Mouse (Mus musculus) midbrain, embryonic 13.5 days (tissue): ENCODE measurements at regions not wholly inside any gene's neighbourhood (a gene's known extent, or its start where the extent isn't known, plus 50 kb on each side); places are given as distances from the start of the nearest gene placed in this dataset.
"Not testable (repeated sequence)": the region's sequence is repeated elsewhere in the genome, so short reads cannot be mapped to it uniquely, and the experiment has no call there.

Source experiments
- ATAC-seq: fragments of 200-750 bp; cut with Nextera tagmentation; 2 replicates; pipeline ENCODE4 v1.8.0; 2017; ENCODE audit warnings: mild to moderate bottlenecking, moderate TSS enrichment, moderate library complexity
- H3K27ac ChIP-seq: fragments of 300-500 bp; sonication (generic); 2 replicates; pipeline ENCODE4 v1.5.1; 2015; ENCODE audit warnings: inconsistent platforms, mild to moderate bottlenecking, moderate library complexity
- H3K27me3 ChIP-seq: fragments of 300-500 bp; sonication (generic); 2 replicates; pipeline ENCODE4 v1.6.1; 2015; ENCODE audit warnings: mild to moderate bottlenecking, inconsistent platforms
- H3K36me3 ChIP-seq: fragments of 300-500 bp; sonication (generic); 2 replicates; pipeline ENCODE4 v1.6.1; 2015; ENCODE audit warnings: mild to moderate bottlenecking, inconsistent platforms
- H3K4me1 ChIP-seq: fragments of 300-500 bp; sonication (generic); replicated peaks from 2 replicates; pipeline ENCODE4 v1.6.1; 2015; ENCODE audit warnings: inconsistent platforms
- H3K4me2 ChIP-seq: fragments of 300-500 bp; sonication (generic); replicated peaks from 2 replicates; pipeline ENCODE4 v1.6.1; 2015; ENCODE audit warnings: moderate library complexity, mild to moderate bottlenecking, inconsistent platforms
- H3K4me3 ChIP-seq: fragments of 300-500 bp; sonication (generic); replicated peaks from 2 replicates; pipeline ENCODE4 v1.5.1; 2015; ENCODE audit warnings: mild to moderate bottlenecking, inconsistent platforms
- H3K9ac ChIP-seq: fragments of 300-500 bp; sonication (generic); replicated peaks from 2 replicates; pipeline ENCODE4 v1.6.1; 2015; ENCODE audit warnings: mild to moderate bottlenecking, inconsistent platforms
- H3K9me3 ChIP-seq: fragments of 300-500 bp; sonication (generic); 2 replicates; pipeline ENCODE4 v1.6.1; 2016; ENCODE audit warnings: mild to moderate bottlenecking, inconsistent platforms
- WGBS: fragments of 180-500 bp; shearing (Covaris S2); methylation state at CpG from one replicate; pipeline ENCODE4 v1.1.7; 2015; 5-methylcytosine and 5-hydroxymethylcytosine counted together

DNA sequence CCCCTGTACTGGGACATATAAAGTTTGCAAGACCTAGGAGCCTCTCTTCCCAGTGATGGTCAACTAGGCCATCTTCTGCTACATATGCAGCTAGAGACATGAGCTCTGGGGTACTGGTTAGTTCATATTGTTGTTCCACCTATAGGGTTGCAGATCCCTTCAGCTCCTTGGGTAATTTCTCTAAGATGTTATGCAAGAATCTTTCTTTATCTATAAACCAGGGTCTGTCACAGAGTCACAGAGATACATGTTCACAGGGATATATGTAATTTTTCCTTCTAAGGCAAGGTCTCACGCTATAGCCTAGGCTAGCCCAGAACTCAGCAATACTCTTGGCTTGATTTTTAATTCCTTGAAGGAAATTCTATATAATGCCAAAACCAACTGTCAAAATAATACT lies 56.9 kb downstream of the Zfp36l1 start:
- ATAC-seq, H3K4me3 ChIP-seq, H3K9me3 ChIP-seq, H3K36me3 ChIP-seq, H3K9ac ChIP-seq, H3K27ac ChIP-seq, H3K4me2 ChIP-seq, H3K27me3 ChIP-seq: not testable (repeated sequence)
- 96% methylated on average over 1 of the region's 1 CpGs for WGBS
- peaks cover 15% of the 10 kb centered on the region for H3K4me1 ChIP-seq

GRCm38 (mm10) chr12:80055394-80055793 lies 57.4 kb downstream of the Zfp36l1 start:
- Histone ChIP-seq H3K36me3 (no peaks in the 10 kb centered on the region), H3K9ac (no peak overlapping the region), H3K4me1 (peaks cover 10% of the 10 kb centered on the region), H3K4me3 (no peak overlapping the region), H3K4me2 (no peak overlapping the region), H3K27me3 (no peaks in the 10 kb centered on the region), H3K27ac (no peak overlapping the region), H3K9me3 (no peaks in the 10 kb centered on the region)
- WGBS, result 60% methylated on average over 2 of the region's 2 CpGs
- ATAC-seq, result no peak

- H3K36me3 ChIP-seq, result no peaks in the 10 kb centered on the region
- ATAC-seq, result no peak
- 0 out of 2 replicates have a peak, but pooled peaks cover 3% of the 10 kb centered on the region for H3K4me1 ChIP-seq
- H3K27ac ChIP-seq, result no peak overlapping the region
- no peaks in the 10 kb centered on the region for H3K27me3 ChIP-seq
- no peaks in the 10 kb centered on the region for H3K9me3 ChIP-seq
- H3K4me2 ChIP-seq, result no peak overlapping the region
- WGBS, result 96% methylated on average over 3 of the region's 3 CpGs
- no peak overlapping the region for H3K4me3 ChIP-seq
- no peak overlapping the region for H3K9ac ChIP-seq
Measured at GRCm38 (mm10) chr12:80054655-80055037, 58.2 kb downstream of the Zfp36l1 start.

- Histone ChIP-seq H3K9me3 (no peaks in the 10 kb centered on the region), H3K4me2 (no peak overlapping the region), H3K27me3 (no peaks in the 10 kb centered on the region), H3K4me3 (no peak overlapping the region), H3K36me3 (no peaks in the 10 kb centered on the region), H3K27ac (no peak overlapping the region), H3K9ac (no peak overlapping the region), H3K4me1 (no peaks in the 10 kb centered on the region)
- WGBS, result 86% methylated on average over 9 of the region's 9 CpGs
- no peak for ATAC-seq
Measured at GRCm38 (mm10) chr12:80053902-80054654, 58.7 kb downstream of the Zfp36l1 start.

DNA sequence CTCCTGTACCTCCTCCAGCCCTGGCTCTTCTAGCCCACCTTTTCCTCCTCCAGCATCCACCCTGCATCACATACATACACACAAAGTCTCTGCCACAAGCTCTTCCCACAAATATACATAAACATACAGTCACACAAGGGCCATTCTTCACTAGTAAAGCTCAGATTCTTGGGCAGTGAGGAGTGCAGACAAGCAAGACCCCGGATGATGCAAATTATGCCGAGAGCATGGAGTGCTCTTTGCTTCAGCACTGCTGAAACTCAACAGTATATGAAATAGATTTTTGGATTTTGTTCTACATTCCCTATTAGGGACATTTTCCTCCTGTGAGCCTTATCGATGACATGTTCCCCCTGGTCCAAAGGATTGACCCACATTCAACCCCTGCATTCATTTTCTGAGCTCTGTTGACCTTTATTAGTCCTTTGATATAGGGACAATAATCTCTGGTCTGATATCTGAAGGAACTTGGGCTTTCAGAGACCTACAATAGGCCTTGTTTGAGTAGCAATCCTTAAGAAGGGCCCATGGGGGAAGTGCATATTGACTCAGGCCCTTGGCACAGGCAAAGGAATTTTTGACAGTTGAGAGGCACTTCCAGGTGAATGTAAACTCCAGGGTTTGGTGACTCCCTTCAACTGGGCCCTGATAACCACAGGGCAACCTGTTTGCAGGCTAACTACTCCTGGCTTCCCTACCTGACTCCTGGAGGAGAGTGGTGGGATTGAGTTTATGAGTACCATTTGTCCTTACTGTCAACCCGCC lies 64.4 kb downstream of the Zfp36l1 start:
- ATAC-seq, result no peak
- 83% methylated on average over 4 of the region's 4 CpGs for WGBS
- no peaks in the 10 kb centered on the region for H3K36me3 ChIP-seq
- H3K9ac ChIP-seq, result no peak overlapping the region
- H3K27me3 ChIP-seq, result no peaks in the 10 kb centered on the region
- no peaks in the 10 kb centered on the region for H3K4me1 ChIP-seq
- no peak overlapping the region for H3K4me3 ChIP-seq
- H3K9me3 ChIP-seq, result no peaks in the 10 kb centered on the region
- H3K27ac ChIP-seq, result no peak overlapping the region
- no peak overlapping the region for H3K4me2 ChIP-seq

GRCm38 (mm10) chr12:80046625-80047303 lies 66.0 kb downstream of the Zfp36l1 start:
- Histone ChIP-seq H3K9me3 (no peaks in the 10 kb centered on the region), H3K4me3 (no peak overlapping the region), H3K27me3 (no peaks in the 10 kb centered on the region), H3K4me2 (no peak overlapping the region), H3K27ac (no peak overlapping the region), H3K9ac (no peak overlapping the region), H3K36me3 (no peaks in the 10 kb centered on the region), H3K4me1 (no peaks in the 10 kb centered on the region)
- 71% methylated on average over 6 of the region's 6 CpGs for WGBS
- no peak for ATAC-seq

GRCm38 (mm10) chr12:80041510-80042324 lies 71.1 kb downstream of the Zfp36l1 start:
- H3K36me3 ChIP-seq, result no peaks in the 10 kb centered on the region
- H3K4me2 ChIP-seq, result no peak overlapping the region
- H3K4me1 ChIP-seq, result 0 out of 2 replicates have a peak, but pooled peaks cover 3% of the 10 kb centered on the region
- no peaks in the 10 kb centered on the region for H3K9me3 ChIP-seq
- no peak for ATAC-seq
- H3K27ac ChIP-seq, result no peak overlapping the region
- H3K27me3 ChIP-seq, result no peaks in the 10 kb centered on the region
- H3K4me3 ChIP-seq, result no peak overlapping the region
- H3K9ac ChIP-seq, result no peak overlapping the region
- 87% methylated on average over 11 of the region's 11 CpGs for WGBS

DNA sequence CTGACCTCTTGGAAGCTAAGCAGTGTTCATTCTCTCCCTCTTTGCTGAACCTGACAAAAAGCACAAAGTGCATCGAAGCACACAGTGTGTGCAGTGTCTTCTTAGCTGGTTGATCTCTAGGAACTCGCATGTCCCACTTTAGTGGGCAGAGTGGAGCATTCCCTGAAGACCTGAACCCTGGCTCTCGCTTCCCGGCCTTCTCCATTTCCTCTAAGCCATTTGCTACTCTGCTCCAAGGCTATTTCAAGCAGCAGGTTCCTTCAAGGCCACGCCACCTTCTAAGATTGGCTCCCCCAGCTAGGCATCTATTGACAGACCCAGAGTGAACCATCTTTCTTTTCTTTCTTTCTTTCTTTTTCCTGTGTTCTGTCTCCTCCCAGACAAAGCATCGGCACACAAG lies 71.8 kb downstream of the Zfp36l1 start:
- H3K9ac ChIP-seq, result no peak overlapping the region
- no peaks in the 10 kb centered on the region for H3K36me3 ChIP-seq
- no peaks in the 10 kb centered on the region for H3K9me3 ChIP-seq
- H3K27ac ChIP-seq, result no peak overlapping the region
- 89% methylated on average over 6 of the region's 6 CpGs for WGBS
- H3K4me2 ChIP-seq, result no peak overlapping the region
- no peak for ATAC-seq
- H3K4me1 ChIP-seq, result 0 out of 2 replicates have a peak, but pooled peaks cover 3% of the 10 kb centered on the region
- H3K27me3 ChIP-seq, result no peaks in the 10 kb centered on the region
- no peak overlapping the region for H3K4me3 ChIP-seq

DNA sequence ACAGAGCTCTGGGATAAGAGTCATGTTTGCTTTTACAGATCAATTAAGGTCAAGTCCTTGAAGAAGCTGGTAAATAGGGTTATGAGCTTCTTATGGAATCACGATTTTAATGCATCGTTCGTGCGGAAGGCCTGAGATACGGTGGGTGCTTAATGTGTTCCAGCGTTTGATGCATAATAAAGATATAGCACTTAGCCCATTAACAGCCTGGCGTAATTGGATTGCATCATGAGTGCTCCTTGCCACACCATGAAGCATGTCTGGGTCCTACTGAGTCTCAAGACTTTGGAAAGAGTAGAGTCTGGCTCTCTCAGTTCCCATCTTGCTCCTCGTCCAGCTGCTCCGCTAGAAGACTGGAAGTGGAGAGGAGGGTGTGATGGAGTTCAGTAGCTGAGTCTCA lies 72.6 kb downstream of the Zfp36l1 start:
- no peak for ATAC-seq
- Histone ChIP-seq H3K9ac (no peak overlapping the region), H3K36me3 (no peaks in the 10 kb centered on the region), H3K4me1 (0 out of 2 replicates have a peak, but pooled peaks cover 3% of the 10 kb centered on the region), H3K9me3 (no peaks in the 10 kb centered on the region), H3K27ac (no peak overlapping the region), H3K4me2 (no peak overlapping the region), H3K27me3 (no peaks in the 10 kb centered on the region), H3K4me3 (no peak overlapping the region)
- 90% methylated on average over 9 of the region's 9 CpGs for WGBS

DNA sequence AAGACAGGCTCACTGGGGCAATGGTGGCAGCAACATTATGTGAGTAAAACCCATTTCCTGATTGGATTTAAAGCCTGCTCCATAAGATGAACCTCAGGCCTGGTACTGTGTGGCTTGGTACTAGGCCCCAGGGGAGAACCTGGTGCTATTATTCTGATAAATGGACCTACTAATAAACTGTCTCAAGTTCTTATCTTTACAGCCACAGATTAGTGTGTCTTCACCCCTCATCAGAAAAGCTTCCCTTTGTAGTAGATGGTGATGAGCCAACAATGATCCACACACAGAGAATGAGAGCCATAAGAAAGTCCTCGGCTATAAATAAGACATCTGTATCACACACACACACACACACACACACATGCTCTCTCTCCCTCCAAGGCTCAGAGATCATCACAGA lies 73.7 kb downstream of the Zfp36l1 start:
- Histone ChIP-seq H3K9ac (no peak overlapping the region), H3K27ac (no peak overlapping the region), H3K27me3 (no peaks in the 10 kb centered on the region), H3K4me3 (no peak overlapping the region), H3K9me3 (no peaks in the 10 kb centered on the region), H3K4me1 (0 out of 2 replicates have a peak, but pooled peaks cover 8% of the 10 kb centered on the region), H3K4me2 (no peak overlapping the region), H3K36me3 (no peaks in the 10 kb centered on the region)
- no peak for ATAC-seq
- WGBS, result 68% methylated on average over 1 of the region's 1 CpGs

DNA sequence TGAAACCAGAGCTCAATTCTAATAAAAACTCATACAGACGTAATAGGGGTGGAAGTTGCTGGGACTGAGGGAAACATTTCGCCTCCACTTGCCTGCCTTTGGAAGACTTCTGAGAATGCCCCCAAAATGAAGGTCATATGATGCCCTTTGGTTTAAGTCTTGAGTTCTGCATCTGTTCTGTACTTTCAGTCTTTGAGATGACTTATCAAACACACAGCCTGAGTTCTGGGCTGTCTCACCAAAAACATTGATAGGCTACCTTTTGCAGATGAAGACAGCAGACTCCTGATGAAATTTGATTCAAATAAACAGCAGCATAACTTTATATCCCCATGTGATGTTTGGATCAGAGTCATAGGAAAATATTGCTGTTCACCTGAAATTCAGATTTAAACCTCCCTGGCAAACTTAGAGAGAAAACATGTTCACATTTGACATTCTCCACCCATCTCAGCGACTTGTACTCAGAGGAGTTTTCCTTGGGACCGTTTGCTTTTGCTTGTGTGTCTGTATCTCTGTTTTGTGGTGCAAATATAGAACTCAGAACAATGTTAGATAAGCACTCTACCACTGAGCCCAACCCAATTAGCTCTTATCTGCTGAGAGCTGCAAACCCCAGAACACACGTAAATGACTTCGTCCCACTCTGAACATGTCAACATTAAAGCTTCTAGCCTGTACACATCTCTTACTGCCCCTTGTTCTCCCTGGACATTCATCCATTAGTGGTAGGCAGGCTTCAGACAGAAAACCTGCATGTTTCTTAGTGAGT lies 77.1 kb downstream of the Zfp36l1 start:
- Histone ChIP-seq H3K9ac (no peak overlapping the region), H3K4me3 (no peak overlapping the region), H3K36me3 (no peaks in the 10 kb centered on the region), H3K4me1 (0 out of 2 replicates have a peak, but pooled peaks cover 8% of the 10 kb centered on the region), H3K9me3 (no peaks in the 10 kb centered on the region), H3K4me2 (no peak overlapping the region), H3K27me3 (no peaks in the 10 kb centered on the region), H3K27ac (no peak overlapping the region)
- WGBS, result 88% methylated on average over 6 of the region's 6 CpGs
- ATAC-seq, result no peak
